Mouse (Mus musculus): ENCODE measurements around the gene Kcnb1. TPM values are rescaled to one million over a fixed set of nuclear protein-coding genes. Genes with fewer than 3 reads are reported as not detected.

Kcnb1 gene
- 1.4 and 1.5 TPM in 2 replicates for polyA plus RNA-seq (2015; fragmentation: Nextera tagmentation; extraction: Ambion mirVana)

GRCm38 (mm10) chr2:167190076-167190399 lies at the start of gene Kcnb1:
Gene Kcnb1 (minus strand): TSS chr2:167190155.
- peak within 1 kb of the TSS; percentile 67 for H3K4me2 ChIP-seq
- H3K36me3 ChIP-seq: no peaks in the 10 kb centered on the region
- H3K9ac ChIP-seq: no peak within 1 kb of the TSS; the same call in 1 of the 2 replicates
- under 1% methylated on average over 40 of the region's 41 CpGs for WGBS
- H3K27me3 ChIP-seq (replicated peaks): peaks cover 40% of the 10 kb centered on the region
- peaks cover 27% of the 10 kb centered on the region for H3K4me1 ChIP-seq
- ATAC-seq (ENCODE audit: insufficient read depth, low FRiP score, low read depth): peak; percentile 38; the same call in 1 of the 2 replicates
- H3K4me3 ChIP-seq (replicated peaks): peak within 1 kb of the TSS; percentile 47
- no peaks in the 10 kb centered on the region for H3K9me3 ChIP-seq
- H3K27ac ChIP-seq: no peak within 1 kb of the TSS

- peak; percentile 47; the same call in 1 of the 2 replicates for ATAC-seq (ENCODE audit: insufficient read depth, low FRiP score, low read depth)
- Histone ChIP-seq H3K9ac (no peak overlapping the region), H3K9me3 (no peaks in the 10 kb centered on the region), H3K27ac (peak overlapping the region; percentile 75), H3K4me1 (peaks cover 13% of the 10 kb centered on the region), H3K4me3 (replicated peaks) (peak overlapping the region; percentile 52), H3K36me3 (no peaks in the 10 kb centered on the region), H3K27me3 (replicated peaks) (peaks cover 9% of the 10 kb centered on the region; the same call in 1 of the 2 replicates), H3K4me2 (peak overlapping the region; percentile 81)
- 12% methylated on average over 12 of the region's 12 CpGs for WGBS
Observed at GRCm38 (mm10) chr2:167239262-167239661, 49.3 kb upstream of the Kcnb1 start.

- Histone ChIP-seq H3K4me3 (replicated peaks) (no peak overlapping the region), H3K9me3 (no peaks in the 10 kb centered on the region), H3K4me1 (peaks cover 20% of the 10 kb centered on the region), H3K4me2 (no peak overlapping the region), H3K27me3 (replicated peaks) (peaks cover 9% of the 10 kb centered on the region; the same call in 1 of the 2 replicates), H3K36me3 (no peaks in the 10 kb centered on the region), H3K27ac (no peak overlapping the region), H3K9ac (no peak overlapping the region)
- 74% methylated on average over 9 of the region's 9 CpGs for WGBS
- no peak for ATAC-seq (ENCODE audit: insufficient read depth, low FRiP score, low read depth)
Observed at GRCm38 (mm10) chr2:167237224-167237623, 47.3 kb upstream of the Kcnb1 start.

GRCm38 (mm10) chr2:167236174-167236573 lies 46.2 kb upstream of the Kcnb1 start:
- ATAC-seq (ENCODE audit: insufficient read depth, low FRiP score, low read depth): no peak
- WGBS: 89% methylated on average over 4 of the region's 4 CpGs

GRCm38 (mm10) chr2:167235338-167236018 lies 45.5 kb upstream of the Kcnb1 start:
- H3K27me3 ChIP-seq (replicated peaks): peaks cover 9% of the 10 kb centered on the region; the same call in 1 of the 2 replicates
- 67% methylated on average over 17 of the region's 17 CpGs for WGBS
- no peak overlapping the region for H3K9ac ChIP-seq
- no peaks in the 10 kb centered on the region for H3K36me3 ChIP-seq
- no peak for ATAC-seq (ENCODE audit: insufficient read depth, low FRiP score, low read depth)
- H3K9me3 ChIP-seq: no peaks in the 10 kb centered on the region
- H3K4me1 ChIP-seq: peaks cover 20% of the 10 kb centered on the region
- H3K4me2 ChIP-seq: no peak overlapping the region
- H3K4me3 ChIP-seq (replicated peaks): no peak overlapping the region
- H3K27ac ChIP-seq: no peak overlapping the region

More at GRCm38 (mm10) chr2:167236174-167236573, 46.2 kb upstream of the Kcnb1 start:
- peaks cover 24% of the 10 kb centered on the region for H3K4me1 ChIP-seq
- H3K36me3 ChIP-seq: no peaks in the 10 kb centered on the region
- no peaks in the 10 kb centered on the region for H3K9me3 ChIP-seq
- H3K27me3 ChIP-seq (replicated peaks): peaks cover 9% of the 10 kb centered on the region; the same call in 1 of the 2 replicates
- no peak overlapping the region for H3K27ac ChIP-seq
- no peak overlapping the region for H3K4me2 ChIP-seq
- no peak overlapping the region for H3K9ac ChIP-seq
- no peak overlapping the region for H3K4me3 ChIP-seq (replicated peaks)

GRCm38 (mm10) chr2:167233771-167234170 lies 43.8 kb upstream of the Kcnb1 start:
- Histone ChIP-seq H3K9ac (no peak overlapping the region), H3K4me2 (no peak overlapping the region)
- WGBS: 34% methylated on average over 14 of the region's 14 CpGs

GRCm38 (mm10) chr2:167233009-167233335 lies 43.0 kb upstream of the Kcnb1 start:
- Histone ChIP-seq H3K4me1 (peaks cover 15% of the 10 kb centered on the region), H3K9ac (no peak overlapping the region), H3K9me3 (no peaks in the 10 kb centered on the region), H3K4me3 (replicated peaks) (no peak overlapping the region), H3K27ac (no peak overlapping the region), H3K4me2 (no peak overlapping the region), H3K36me3 (no peaks in the 10 kb centered on the region), H3K27me3 (replicated peaks) (no peaks in the 10 kb centered on the region)
- ATAC-seq (ENCODE audit: insufficient read depth, low FRiP score, low read depth): no peak
- WGBS: 67% methylated on average over 5 of the region's 5 CpGs

More at GRCm38 (mm10) chr2:167233771-167234170, 43.8 kb upstream of the Kcnb1 start:
- H3K27ac ChIP-seq: no peak overlapping the region
- peaks cover 3% of the 10 kb centered on the region; the same call in 1 of the 2 replicates for H3K27me3 ChIP-seq (replicated peaks)
- no peak overlapping the region for H3K4me3 ChIP-seq (replicated peaks)
- H3K9me3 ChIP-seq: no peaks in the 10 kb centered on the region
- peaks cover 15% of the 10 kb centered on the region for H3K4me1 ChIP-seq
- no peaks in the 10 kb centered on the region for H3K36me3 ChIP-seq
- no peak for ATAC-seq (ENCODE audit: insufficient read depth, low FRiP score, low read depth)

GRCm38 (mm10) chr2:167232132-167233008 lies 42.4 kb upstream of the Kcnb1 start:
- no peak overlapping the region for H3K4me2 ChIP-seq
- no peaks in the 10 kb centered on the region for H3K27me3 ChIP-seq (replicated peaks)
- H3K9me3 ChIP-seq: no peaks in the 10 kb centered on the region
- ATAC-seq (ENCODE audit: insufficient read depth, low FRiP score, low read depth): no peak
- H3K4me1 ChIP-seq: peaks cover 15% of the 10 kb centered on the region
- peak overlapping the region; percentile 35; the same call in 1 of the 2 replicates for H3K27ac ChIP-seq
- H3K4me3 ChIP-seq (replicated peaks): no peak overlapping the region
- no peak overlapping the region for H3K9ac ChIP-seq
- no peaks in the 10 kb centered on the region for H3K36me3 ChIP-seq
- WGBS: 60% methylated on average over 14 of the region's 14 CpGs

- WGBS: 21% methylated on average over 15 of the region's 15 CpGs
- Histone ChIP-seq H3K27ac (no peak overlapping the region), H3K4me3 (replicated peaks) (no peak overlapping the region), H3K9ac (no peak overlapping the region), H3K27me3 (replicated peaks) (no peaks in the 10 kb centered on the region), H3K9me3 (no peaks in the 10 kb centered on the region), H3K4me1 (peaks cover 15% of the 10 kb centered on the region), H3K4me2 (peak overlapping the region; percentile 36), H3K36me3 (no peaks in the 10 kb centered on the region)
- 0 out of 2 replicates have a peak, but pooled peaks have one; percentile 28 for ATAC-seq (ENCODE audit: insufficient read depth, low FRiP score, low read depth)
Observed at GRCm38 (mm10) chr2:167230554-167230953, 40.6 kb upstream of the Kcnb1 start.

GRCm38 (mm10) chr2:167224937-167225336 lies 35.0 kb upstream of the Kcnb1 start:
- no peaks in the 10 kb centered on the region for H3K27me3 ChIP-seq (replicated peaks)
- no peak overlapping the region for H3K27ac ChIP-seq
- no peak overlapping the region for H3K4me3 ChIP-seq (replicated peaks)
- no peaks in the 10 kb centered on the region for H3K4me1 ChIP-seq
- no peak overlapping the region for H3K4me2 ChIP-seq
- H3K9me3 ChIP-seq: no peaks in the 10 kb centered on the region
- no peak overlapping the region for H3K9ac ChIP-seq
- 75% methylated on average over 7 of the region's 7 CpGs for WGBS
- no peaks in the 10 kb centered on the region for H3K36me3 ChIP-seq
- no peak for ATAC-seq (ENCODE audit: insufficient read depth, low FRiP score, low read depth)

GRCm38 (mm10) chr2:167224194-167224593 lies 34.2 kb upstream of the Kcnb1 start:
- Histone ChIP-seq H3K27me3 (replicated peaks) (no peaks in the 10 kb centered on the region), H3K36me3 (no peaks in the 10 kb centered on the region), H3K9me3 (no peaks in the 10 kb centered on the region), H3K4me2 (no peak overlapping the region), H3K4me3 (replicated peaks) (no peak overlapping the region), H3K4me1 (no peaks in the 10 kb centered on the region), H3K9ac (no peak overlapping the region), H3K27ac (no peak overlapping the region)
- ATAC-seq (ENCODE audit: insufficient read depth, low FRiP score, low read depth): no peak
- WGBS: 91% methylated on average over 6 of the region's 6 CpGs

GRCm38 (mm10) chr2:167222152-167222551 lies 32.2 kb upstream of the Kcnb1 start:
- no peaks in the 10 kb centered on the region; the same call in 1 of the 2 replicates for H3K36me3 ChIP-seq
- H3K27me3 ChIP-seq (replicated peaks): no peaks in the 10 kb centered on the region
- H3K4me1 ChIP-seq: no peaks in the 10 kb centered on the region
- no peak for ATAC-seq (ENCODE audit: insufficient read depth, low FRiP score, low read depth)
- H3K27ac ChIP-seq: no peak overlapping the region
- no peaks in the 10 kb centered on the region for H3K9me3 ChIP-seq
- no peak overlapping the region for H3K4me3 ChIP-seq (replicated peaks)
- no peak overlapping the region for H3K4me2 ChIP-seq
- no peak overlapping the region for H3K9ac ChIP-seq
- 23% methylated on average over 7 of the region's 7 CpGs for WGBS
